ENCODE assay signal across 1 mouse cellular context in the genomic region with DNA sequence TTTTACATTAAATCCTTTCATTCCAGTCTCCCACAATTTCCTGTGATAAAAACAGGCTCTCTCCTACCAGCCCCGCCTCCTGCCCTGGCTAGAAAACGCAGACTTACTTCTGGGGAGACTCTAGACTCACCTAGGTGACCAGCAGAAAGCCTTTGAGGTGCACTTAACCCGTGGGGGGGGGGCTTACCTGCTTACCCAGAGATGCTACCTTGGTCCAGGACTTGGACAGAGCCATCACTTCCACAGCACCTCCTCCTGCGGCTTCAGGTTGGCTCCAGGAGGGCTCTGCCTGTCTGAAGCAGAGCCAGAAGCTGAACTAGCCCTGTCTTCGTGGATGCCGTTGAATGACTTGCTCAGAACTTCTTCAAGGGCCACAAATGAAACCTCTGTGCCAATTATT.
TF ChIP-seq lines count a peak whose summit lies in the region.

No protein-coding gene starts in this region.

TF ChIP-seq in CH12.LX, 34 proteins besides CTCF, POLR2A, EP300 and RAD21:
- TF ChIP-seq USF1 (IDR thresholded peaks at IDR 0.05; ENCODE audit: low read depth, low read length), result no peak
- TF ChIP-seq ZC3H11A (IDR thresholded peaks at IDR 0.05; ENCODE audit: low read depth, low read length), result no peak
- no peak for TF ChIP-seq IRF4 (IDR thresholded peaks at IDR 0.05; ENCODE audit: low read depth, low read length)
- no peak for TF ChIP-seq KAT2A (IDR thresholded peaks at IDR 0.05; ENCODE audit: insufficient replicate concordance, low read length)
- no peak for TF ChIP-seq NELFE (IDR thresholded peaks at IDR 0.05; ENCODE audit: low read depth, low read length)
- no peak for TF ChIP-seq SIN3A (IDR thresholded peaks at IDR 0.05; ENCODE audit: low read length)
- no peak for TF ChIP-seq TBP (conservative IDR thresholded peaks at IDR 0.05; ENCODE audit: low read depth, low read length)
- no peak for TF ChIP-seq MAFK (IDR thresholded peaks at IDR 0.05; ENCODE audit: insufficient replicate concordance, low read length)
- TF ChIP-seq ETS1 (conservative IDR thresholded peaks at IDR 0.05; ENCODE audit: low read depth, low read length), result no peak
- no peak for TF ChIP-seq TCF12 (IDR thresholded peaks at IDR 0.05; ENCODE audit: low read depth, low read length)
- TF ChIP-seq USF2 (conservative IDR thresholded peaks at IDR 0.05; ENCODE audit: low read depth, low read length), result no peak
- no peak for TF ChIP-seq MAZ (IDR thresholded peaks at IDR 0.05; ENCODE audit: low read depth, low read length)
